Mouse (Mus musculus) heart, embryonic 12.5 days (tissue): ENCODE data around the gene Aldh3a1. TPM values are rescaled to one million over a fixed set of nuclear protein-coding genes. Genes with fewer than 3 reads are reported as not detected.

Source experiments
- ATAC-seq: fragments of 200-750 bp; cut with Nextera tagmentation; 2 replicates; pipeline ENCODE4 v1.8.0; 2017; ENCODE audit warnings: moderate TSS enrichment, moderate library complexity; ENCODE audit not compliant: insufficient number of reproducible peaks, low FRiP score
- H3K27ac ChIP-seq: fragments of 300-500 bp; sonication (generic); 2 replicates; pipeline ENCODE4 v1.5.1; 2016; ENCODE audit warnings: mild to moderate bottlenecking, moderate library complexity; ENCODE audit not compliant: poor library complexity, severe bottlenecking
- H3K27me3 ChIP-seq: fragments of 300-500 bp; sonication (generic); replicated peaks from 2 replicates; pipeline ENCODE4 v1.6.1; 2016; ENCODE audit warnings: mild to moderate bottlenecking, moderate library complexity
- H3K36me3 ChIP-seq: fragments of 300-500 bp; sonication (generic); 2 replicates; pipeline ENCODE4 v1.6.1; 2016; ENCODE audit warnings: mild to moderate bottlenecking, moderate library complexity
- H3K4me1 ChIP-seq: fragments of 300-500 bp; sonication (generic); replicated peaks from 2 replicates; pipeline ENCODE4 v1.6.1; 2016; ENCODE audit warnings: mild to moderate bottlenecking
- H3K4me2 ChIP-seq: fragments of 300-500 bp; sonication (generic); 2 replicates; pipeline ENCODE4 v1.6.1; 2016; ENCODE audit warnings: mild to moderate bottlenecking, moderate library complexity
- H3K4me3 ChIP-seq: fragments of 300-500 bp; sonication (generic); 2 replicates; pipeline ENCODE4 v1.5.1; 2016; ENCODE audit warnings: mild to moderate bottlenecking
- H3K9ac ChIP-seq: fragments of 300-500 bp; sonication (generic); 2 replicates; pipeline ENCODE4 v1.6.1; 2016; ENCODE audit warnings: mild to moderate bottlenecking, moderate library complexity
- H3K9me3 ChIP-seq: fragments of 300-500 bp; sonication (generic); replicated peaks from 2 replicates; pipeline ENCODE4 v1.6.1; 2016; ENCODE audit warnings: mild to moderate bottlenecking, moderate library complexity
- WGBS: fragments of 180-500 bp; shearing (Covaris S2); methylation state at CpG from one replicate; pipeline ENCODE4 v1.1.7; 2016; 5-methylcytosine and 5-hydroxymethylcytosine counted together
- polyA plus RNA-seq: library from polyadenylated mRNA; unstranded; fragments of >200 nt; fragmentation: Nextera tagmentation; extraction: Ambion mirVana; gene quantifications from 2 replicates; pipeline ENCODE4 v1.2.1, GENCODE M21; 2016

Gene Aldh3a1
- polyA plus RNA-seq, 1 experiment from 2014 or later, result not detected

DNA sequence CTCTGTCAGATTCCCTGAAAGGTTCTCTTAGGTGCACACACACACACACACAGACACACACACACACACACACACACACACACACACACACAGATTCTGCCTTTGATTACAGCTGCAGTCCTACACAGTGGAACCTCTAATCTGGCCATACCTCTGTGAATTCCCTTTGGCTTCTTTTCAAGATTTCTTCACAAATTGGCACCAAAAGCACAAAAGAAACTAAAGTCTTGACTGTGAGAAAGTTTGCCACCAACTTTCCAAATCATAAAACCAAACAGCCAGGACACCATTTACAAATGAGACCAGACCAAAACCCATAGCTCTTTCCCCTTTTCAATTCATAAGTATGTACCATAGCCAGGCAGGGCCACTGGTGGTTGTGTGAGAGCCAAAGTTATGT, 9.4 kb upstream of the Aldh3a1 start:
- Histone ChIP-seq H3K4me2 (no peak overlapping the region), H3K9me3 (no peaks in the 10 kb centered on the region), H3K4me3 (no peak overlapping the region), H3K27ac (no peak overlapping the region), H3K9ac (no peak overlapping the region), H3K36me3 (no peaks in the 10 kb centered on the region), H3K4me1 (0 out of 2 replicates have a peak, but pooled peaks cover 3% of the 10 kb centered on the region), H3K27me3 (peaks cover 13% of the 10 kb centered on the region)
- no peak for ATAC-seq

DNA sequence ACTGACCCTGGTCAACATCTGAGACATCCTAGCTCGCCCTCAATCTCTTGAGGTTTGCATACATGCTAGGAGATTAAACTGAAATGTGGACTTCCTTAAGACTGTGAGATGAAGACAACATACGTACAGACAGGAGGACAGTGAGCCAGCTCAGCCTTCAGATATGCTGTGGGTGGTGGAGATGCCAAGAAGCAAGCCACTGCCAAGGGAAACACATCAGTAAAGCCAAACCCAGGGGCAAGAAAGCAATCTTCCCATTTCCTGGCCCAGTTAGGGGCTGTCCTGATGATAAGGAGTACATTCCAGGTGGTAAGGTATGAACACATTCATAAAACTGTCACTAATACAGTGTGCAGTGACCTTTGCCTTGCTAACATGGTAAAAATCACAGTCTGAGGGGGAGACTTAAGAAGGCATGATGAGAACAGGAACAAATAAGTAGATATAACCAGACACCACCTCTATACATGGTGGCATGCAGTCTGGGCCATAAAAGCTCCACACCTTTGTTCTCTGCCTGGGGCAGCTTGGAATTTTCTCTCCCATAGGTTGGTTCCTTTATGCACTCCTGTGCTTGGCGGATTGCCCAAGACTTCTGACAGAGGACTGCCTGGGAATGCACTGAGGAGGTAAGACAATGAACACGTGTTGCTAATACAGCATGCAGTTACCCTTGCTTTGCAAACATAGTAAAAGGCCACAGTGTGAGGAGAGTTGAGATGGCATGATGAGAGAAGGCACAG, 7.5 kb upstream of the Aldh3a1 start:
- Histone ChIP-seq H3K4me2 (no peak overlapping the region), H3K36me3 (no peaks in the 10 kb centered on the region), H3K9me3 (no peaks in the 10 kb centered on the region), H3K27ac (no peak overlapping the region), H3K4me1 (0 out of 2 replicates have a peak, but pooled peaks cover 3% of the 10 kb centered on the region), H3K27me3 (peaks cover 4% of the 10 kb centered on the region; the same call in 1 of the 2 replicates), H3K9ac (no peak overlapping the region), H3K4me3 (no peak overlapping the region)
- 55% methylated on average over 4 of the region's 4 CpGs for WGBS
- no peak for ATAC-seq

DNA sequence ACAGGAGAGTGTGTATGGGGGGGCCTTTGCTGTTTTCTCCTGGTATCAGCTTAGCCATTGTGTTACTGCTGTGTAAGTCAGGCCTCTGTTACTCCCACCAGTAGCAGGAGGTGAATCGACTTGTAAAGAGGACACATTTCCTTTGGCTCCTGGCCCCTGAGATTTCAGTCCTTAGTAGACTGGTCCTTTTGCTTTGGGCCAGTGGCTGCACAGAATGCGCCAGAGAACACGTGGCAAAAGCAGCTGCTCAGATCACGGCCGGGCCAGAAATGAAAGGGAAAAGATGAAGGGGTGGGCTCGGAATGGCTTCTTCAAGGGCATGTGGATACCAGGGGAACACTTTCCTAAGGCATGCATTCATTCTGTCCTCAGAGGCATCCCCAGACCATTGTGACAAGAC, 5.2 kb upstream of the Aldh3a1 start:
- H3K27me3 ChIP-seq, result 0 out of 2 replicates have a peak, but pooled peaks cover 4% of the 10 kb centered on the region
- no peak overlapping the region for H3K4me2 ChIP-seq
- H3K27ac ChIP-seq, result no peak overlapping the region
- 74% methylated on average over 6 of the region's 6 CpGs for WGBS
- no peaks in the 10 kb centered on the region for H3K36me3 ChIP-seq
- ATAC-seq, result no peak
- H3K4me1 ChIP-seq, result peaks cover 4% of the 10 kb centered on the region
- H3K9ac ChIP-seq, result no peak overlapping the region
- no peak overlapping the region for H3K4me3 ChIP-seq
- H3K9me3 ChIP-seq, result no peaks in the 10 kb centered on the region

DNA sequence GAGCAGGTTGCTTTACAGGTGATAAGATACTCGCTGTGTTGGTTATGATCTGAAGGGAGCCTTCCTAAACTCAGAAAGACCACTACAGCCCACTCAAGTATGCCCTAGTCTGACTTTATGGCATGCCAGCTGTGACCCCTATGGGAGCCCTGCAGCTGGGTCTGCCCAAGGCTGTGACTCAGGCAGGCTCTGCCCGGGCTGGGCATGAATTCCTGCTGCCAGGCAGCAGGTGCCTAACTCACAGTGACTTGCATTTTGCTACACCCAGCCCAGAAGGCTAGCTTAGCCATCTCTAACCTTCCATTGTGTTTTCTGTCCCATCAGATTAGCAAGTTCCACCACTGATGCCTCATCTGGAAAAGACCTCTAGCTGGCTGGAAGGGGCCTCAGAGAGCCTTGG, 4.5 kb upstream of the Aldh3a1 start:
- H3K9ac ChIP-seq, result no peak overlapping the region
- no peaks in the 10 kb centered on the region for H3K9me3 ChIP-seq
- no peaks in the 10 kb centered on the region for H3K36me3 ChIP-seq
- no peak overlapping the region for H3K4me3 ChIP-seq
- H3K27me3 ChIP-seq, result 0 out of 2 replicates have a peak, but pooled peaks cover 4% of the 10 kb centered on the region
- peaks cover 10% of the 10 kb centered on the region for H3K4me1 ChIP-seq
- no peak for ATAC-seq
- H3K4me2 ChIP-seq, result no peak overlapping the region
- WGBS, result 62% methylated on average over 2 of the region's 2 CpGs
- no peak overlapping the region for H3K27ac ChIP-seq

DNA sequence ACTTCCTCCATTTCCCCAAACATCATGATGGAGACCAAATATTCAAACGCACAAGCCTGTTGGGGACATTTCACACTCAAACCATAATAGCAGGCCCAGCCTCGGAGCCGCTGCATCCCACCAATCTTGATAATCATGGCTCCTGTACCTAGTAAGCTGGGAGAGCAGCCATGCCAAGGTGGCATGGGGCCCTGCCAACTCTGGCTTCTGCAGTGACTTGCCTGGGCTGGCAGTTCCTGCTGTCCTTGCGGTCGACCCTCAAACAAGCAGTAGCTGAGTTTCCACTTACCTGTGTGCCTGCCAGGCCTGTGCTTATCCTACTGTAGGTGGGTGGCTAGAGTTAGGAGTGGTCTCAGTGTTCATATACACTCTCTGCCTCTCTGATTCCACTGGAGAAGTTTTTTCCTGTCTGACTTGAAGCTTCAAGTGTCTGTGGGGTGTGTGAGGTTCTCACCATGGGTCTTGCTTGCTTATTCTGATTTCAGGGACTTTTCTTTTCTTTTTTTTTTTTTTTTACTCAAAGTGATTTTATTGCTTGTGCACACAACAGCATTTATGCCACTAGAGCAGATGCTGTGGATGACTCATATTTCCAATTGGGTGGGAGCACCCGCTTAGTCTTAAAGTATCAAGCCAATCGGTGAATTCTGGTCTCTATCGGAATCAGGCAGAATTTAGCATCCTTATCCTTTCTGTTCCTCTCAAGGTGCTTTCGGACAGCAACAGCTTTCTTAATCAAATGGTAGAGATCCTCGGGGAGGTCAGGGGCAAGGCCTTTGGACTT, 2.0 kb upstream of the Aldh3a1 start:
- Histone ChIP-seq H3K9me3 (no peaks in the 10 kb centered on the region), H3K27ac (no peak overlapping the region), H3K4me2 (no peak overlapping the region), H3K4me1 (peaks cover 14% of the 10 kb centered on the region), H3K4me3 (no peak overlapping the region), H3K9ac (no peak overlapping the region), H3K36me3 (no peaks in the 10 kb centered on the region), H3K27me3 (peaks cover 22% of the 10 kb centered on the region)
- ATAC-seq, result no peak
- 87% methylated on average over 10 of the region's 10 CpGs for WGBS

DNA sequence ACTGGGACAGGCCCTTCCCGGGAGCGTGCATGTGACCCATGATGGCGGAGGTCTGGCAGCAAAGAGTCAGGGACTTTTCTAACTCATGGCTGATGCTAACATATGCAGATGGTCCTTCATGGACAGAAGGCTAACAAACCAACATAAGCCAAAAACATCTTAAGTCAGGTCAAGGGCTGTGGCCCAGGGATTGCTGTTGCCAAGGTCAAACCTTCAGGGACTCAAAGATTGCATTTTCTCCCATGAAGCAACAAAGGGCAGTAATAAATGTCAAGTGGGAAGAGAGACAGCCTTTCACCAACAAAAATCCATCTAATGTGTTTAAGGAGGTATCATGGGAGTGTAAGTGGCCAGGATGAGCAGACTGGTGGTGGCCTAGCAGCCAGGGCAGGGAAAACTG, 1.2 kb upstream of the Aldh3a1 start:
- Histone ChIP-seq H3K4me2 (no peak overlapping the region), H3K4me1 (peaks cover 14% of the 10 kb centered on the region), H3K9me3 (no peaks in the 10 kb centered on the region), H3K9ac (no peak overlapping the region), H3K36me3 (no peaks in the 10 kb centered on the region), H3K27ac (no peak overlapping the region), H3K4me3 (no peak overlapping the region), H3K27me3 (peaks cover 30% of the 10 kb centered on the region)
- 84% methylated on average over 3 of the region's 3 CpGs for WGBS
- ATAC-seq, result no peak

DNA sequence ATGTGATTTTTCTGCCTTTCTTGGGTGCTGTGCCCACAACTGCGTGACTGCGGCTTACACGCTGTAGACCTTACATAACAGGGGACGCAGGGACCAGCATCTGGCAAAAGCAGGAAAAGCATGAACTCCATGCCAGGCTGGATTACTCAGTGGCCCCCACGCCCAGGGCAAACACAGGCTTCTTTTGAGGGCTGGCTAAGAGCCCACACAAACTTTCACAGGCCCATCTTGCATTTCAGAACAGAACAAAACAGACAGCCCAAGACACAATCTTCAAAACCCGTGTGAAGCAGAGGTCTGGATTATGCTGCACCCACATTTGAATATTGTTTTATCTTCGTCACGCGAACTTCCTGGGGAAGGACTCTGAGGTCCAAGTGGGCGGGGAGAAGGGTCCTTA, 979 bp downstream of the Aldh3a1 start:
- Histone ChIP-seq H3K27ac (peak overlapping the region; percentile 3; the same call in 1 of the 2 replicates), H3K9me3 (no peaks in the 10 kb centered on the region), H3K27me3 (peaks cover 51% of the 10 kb centered on the region), H3K4me3 (no peak overlapping the region), H3K4me2 (no peak overlapping the region), H3K4me1 (peaks cover 14% of the 10 kb centered on the region), H3K36me3 (no peaks in the 10 kb centered on the region), H3K9ac (no peak overlapping the region)
- WGBS, result 76% methylated on average over 10 of the region's 10 CpGs
- no peak for ATAC-seq

DNA sequence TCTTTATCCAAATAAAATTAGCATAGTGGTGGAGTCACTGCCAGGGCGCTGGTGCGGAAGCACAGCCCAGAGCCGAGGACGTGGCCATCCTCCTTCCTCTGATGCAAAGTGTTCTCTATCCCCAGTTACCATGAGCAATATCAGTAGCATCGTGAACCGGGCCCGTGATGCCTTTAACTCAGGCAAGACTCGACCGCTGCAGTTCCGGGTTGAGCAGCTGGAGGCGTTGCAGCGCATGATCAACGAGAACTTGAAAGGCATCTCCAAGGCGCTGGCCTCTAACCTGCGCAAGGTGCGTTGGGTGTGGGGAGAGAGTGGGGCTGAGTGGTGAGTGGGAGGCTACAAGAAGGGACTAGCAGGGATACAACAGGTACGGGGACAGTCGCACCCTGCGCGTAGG, 4.8 kb downstream of the Aldh3a1 start:
- peaks cover 63% of the 10 kb centered on the region for H3K27me3 ChIP-seq

DNA sequence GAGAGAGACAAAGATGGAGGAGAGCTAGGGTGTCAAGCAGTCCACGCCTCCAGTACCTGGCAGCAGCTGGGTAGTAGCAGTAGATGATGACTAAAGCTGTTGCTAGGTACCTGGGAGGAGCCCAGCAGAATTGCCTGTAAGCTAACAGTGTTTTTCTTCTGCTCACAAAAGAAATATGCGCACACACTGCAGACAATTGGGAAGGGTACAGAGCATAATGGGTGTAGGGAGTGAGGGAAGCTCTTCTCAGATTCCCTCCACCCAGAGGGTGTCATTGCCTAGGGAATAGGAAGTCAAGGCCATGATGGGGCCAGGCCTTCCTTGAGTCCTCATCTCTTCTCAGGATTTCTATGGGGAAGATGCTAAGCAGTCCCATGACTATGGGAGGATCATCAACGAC, 8.6 kb downstream of the Aldh3a1 start:
- no peak for ATAC-seq
- no peak overlapping the region for H3K27ac ChIP-seq
- H3K4me2 ChIP-seq, result no peak overlapping the region
- no peaks in the 10 kb centered on the region for H3K4me1 ChIP-seq
- no peak overlapping the region for H3K9ac ChIP-seq
- 91% methylated on average over 3 of the region's 3 CpGs for WGBS
- H3K36me3 ChIP-seq, result no peaks in the 10 kb centered on the region
- no peak overlapping the region for H3K4me3 ChIP-seq
- H3K9me3 ChIP-seq, result no peaks in the 10 kb centered on the region
- H3K27me3 ChIP-seq, result peaks cover 39% of the 10 kb centered on the region

More for the DNA sequence above, 4.8 kb downstream of the Aldh3a1 start:
- no peak overlapping the region for H3K27ac ChIP-seq
- peaks cover 14% of the 10 kb centered on the region for H3K4me1 ChIP-seq
- WGBS, result 27% methylated on average over 20 of the region's 20 CpGs
- H3K4me2 ChIP-seq, result no peak overlapping the region
- ATAC-seq, result no peak
- no peaks in the 10 kb centered on the region for H3K36me3 ChIP-seq
- H3K9me3 ChIP-seq, result no peaks in the 10 kb centered on the region
- H3K9ac ChIP-seq, result no peak overlapping the region
- H3K4me3 ChIP-seq, result no peak overlapping the region

DNA sequence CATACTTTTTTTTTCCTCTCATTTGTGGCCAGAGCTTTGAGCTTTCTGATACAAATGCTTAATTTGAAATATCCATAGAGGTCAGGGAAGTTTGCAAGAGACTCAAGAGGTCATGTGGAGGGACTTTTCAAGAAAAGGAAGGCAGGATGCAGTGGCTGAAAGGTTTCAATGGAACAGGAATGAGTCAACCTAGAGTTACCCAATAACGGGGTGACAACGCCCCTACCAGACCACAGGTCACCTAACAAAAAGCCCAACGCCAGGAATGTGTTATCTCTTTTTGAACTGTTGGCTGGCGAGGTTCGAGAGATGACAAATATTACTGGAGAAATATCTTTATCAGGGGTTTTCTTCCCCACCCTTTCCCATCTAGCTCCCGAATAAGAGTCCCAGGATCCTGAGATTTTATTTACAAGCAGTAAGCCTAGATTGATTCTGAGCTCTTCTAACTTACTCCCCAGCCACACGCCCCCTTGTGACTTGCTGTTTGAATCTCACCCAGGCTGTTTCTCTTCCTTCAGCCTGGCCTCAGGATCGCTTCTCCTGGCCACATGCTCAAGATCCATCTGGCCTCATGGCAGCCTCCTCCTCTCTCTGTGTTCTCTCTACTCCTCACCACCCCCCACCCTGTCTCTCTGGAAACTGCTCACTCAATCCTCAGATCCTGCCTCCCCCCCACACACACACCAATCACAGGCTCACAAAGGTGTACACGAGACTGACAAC, 13.0 kb downstream of the Aldh3a1 start:
- H3K4me2 ChIP-seq, result no peak overlapping the region
- no peaks in the 10 kb centered on the region; the same call in 1 of the 2 replicates for H3K27me3 ChIP-seq
- H3K9ac ChIP-seq, result no peak overlapping the region
- H3K4me3 ChIP-seq, result no peak overlapping the region
- H3K27ac ChIP-seq, result no peak overlapping the region
- H3K36me3 ChIP-seq, result no peaks in the 10 kb centered on the region
- no peaks in the 10 kb centered on the region for H3K9me3 ChIP-seq
- WGBS, result 56% methylated on average over 9 of the region's 9 CpGs
- H3K4me1 ChIP-seq, result peaks cover 9% of the 10 kb centered on the region
- ATAC-seq, result no peak

DNA sequence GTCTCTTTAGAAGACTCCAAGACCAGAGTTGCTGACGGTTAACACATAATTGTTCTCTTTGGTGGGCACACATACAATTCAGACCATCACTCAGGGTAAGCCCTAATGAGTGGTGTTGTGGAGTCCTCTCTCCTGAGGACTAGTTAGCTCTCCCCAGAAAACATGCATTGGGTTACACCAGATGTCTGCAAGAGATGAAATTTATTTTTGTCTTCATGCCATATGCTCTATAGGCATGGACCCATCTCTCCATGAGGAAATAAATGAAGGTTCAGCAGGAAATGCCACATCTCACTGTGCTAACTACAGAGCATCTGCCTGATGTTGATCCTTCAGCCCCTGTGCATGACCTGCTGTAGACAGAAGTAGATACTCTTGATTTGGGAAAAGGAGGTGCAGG, 14.7 kb downstream of the Aldh3a1 start:
- Histone ChIP-seq H3K4me2 (no peak overlapping the region), H3K9ac (no peak overlapping the region), H3K9me3 (no peaks in the 10 kb centered on the region), H3K4me1 (peaks cover 23% of the 10 kb centered on the region), H3K4me3 (no peak overlapping the region), H3K36me3 (no peaks in the 10 kb centered on the region), H3K27ac (no peak overlapping the region), H3K27me3 (no peaks in the 10 kb centered on the region; the same call in 1 of the 2 replicates)
- 79% methylated on average over 1 of the region's 1 CpGs for WGBS
- no peak for ATAC-seq
